In genomic region chr11:69072666-69073064, GRCm38 (mm10) we compare ENCODE assay signal across 1 mouse cellular context.
TF ChIP-seq lines count a peak whose summit lies in the region.

No protein-coding gene starts in this region.

TF ChIP-seq in CH12.LX, 34 proteins besides CTCF, POLR2A, EP300 and RAD21:
- TF ChIP-seq ETS1 (conservative IDR thresholded peaks at IDR 0.05; ENCODE audit: low read depth, low read length): no peak
- no peak for TF ChIP-seq PAX5 (IDR thresholded peaks at IDR 0.05; ENCODE audit: low read length)
- TF ChIP-seq MEF2A (IDR thresholded peaks at IDR 0.05; ENCODE audit: borderline replicate concordance, low read depth, low read length): no peak
- TF ChIP-seq HCFC1 (IDR thresholded peaks at IDR 0.05; ENCODE audit: low read depth, low read length): no peak
- no peak for TF ChIP-seq TBP (conservative IDR thresholded peaks at IDR 0.05; ENCODE audit: low read depth, low read length)
- TF ChIP-seq ZC3H11A (IDR thresholded peaks at IDR 0.05; ENCODE audit: low read depth, low read length): no peak
- TF ChIP-seq USF2 (conservative IDR thresholded peaks at IDR 0.05; ENCODE audit: low read depth, low read length): no peak
- TF ChIP-seq UBTF (IDR thresholded peaks at IDR 0.05; ENCODE audit: low read depth, low read length): no peak
- TF ChIP-seq ELF1 (IDR thresholded peaks at IDR 0.05; ENCODE audit: low read depth, low read length): no peak
- TF ChIP-seq ZMIZ1 (IDR thresholded peaks at IDR 0.05; ENCODE audit: low read depth, low read length): no peak
- no peak for TF ChIP-seq POLR2AphosphoS2 (IDR thresholded peaks at IDR 0.05; ENCODE audit: low read depth, low read length)
- no peak for TF ChIP-seq MAX (IDR thresholded peaks at IDR 0.05; ENCODE audit: low read length)
- no peak for TF ChIP-seq MYC (IDR thresholded peaks at IDR 0.05; ENCODE audit: low read depth, low read length)
- no peak for TF ChIP-seq E2F4 (IDR thresholded peaks at IDR 0.05; ENCODE audit: insufficient replicate concordance, low read depth, low read length)
TF ChIP-seq in CH12.LX: peak in this region for 0.
